Mouse (Mus musculus) heart, postnatal 0 days (tissue): Measurements from ENCODE around the gene Vmn1r198. TPM values are rescaled to one million over a fixed set of nuclear protein-coding genes. Genes with fewer than 3 reads are reported as not detected.
"Not testable (repeated sequence)": the region's sequence is repeated elsewhere in the genome, so short reads cannot be mapped to it uniquely, and the experiment has no call there.

Experiments
- ATAC-seq: fragments of 200-750 bp; cut with Nextera tagmentation; 2 replicates; pipeline ENCODE4 v1.8.0; 2017; ENCODE audit warnings: low read depth, moderate number of reproducible peaks, moderate library complexity; ENCODE audit not compliant: insufficient read depth
- DNase-seq: peaks from one replicate; pipeline ENCODE4 v3.0.0-alpha.2; 2016; ENCODE audit warnings: low spot score
- H3K27ac ChIP-seq: fragments of 300-500 bp; sonication (generic); 2 replicates; pipeline ENCODE4 v1.5.1; 2014; ENCODE audit warnings: low read depth, mild to moderate bottlenecking
- H3K27me3 ChIP-seq: fragments of 300-500 bp; sonication (generic); 2 replicates; pipeline ENCODE4 v1.6.1; 2014; ENCODE audit warnings: low read length, mixed read lengths; ENCODE audit not compliant: control insufficient read depth, insufficient read depth
- H3K36me3 ChIP-seq: fragments of 300-500 bp; sonication (generic); replicated peaks from 2 replicates; pipeline ENCODE4 v1.6.1; 2014; ENCODE audit warnings: low read length, mixed read lengths; ENCODE audit not compliant: control insufficient read depth, insufficient read depth
- H3K4me1 ChIP-seq: fragments of 300-500 bp; sonication (generic); 2 replicates; pipeline ENCODE4 v1.6.1; 2014; ENCODE audit warnings: antibody characterized with exemption; ENCODE audit not compliant: control insufficient read depth, insufficient read depth
- H3K4me2 ChIP-seq: fragments of 300-500 bp; sonication (generic); 2 replicates; pipeline ENCODE4 v1.6.1; 2014; ENCODE audit warnings: low read depth, mild to moderate bottlenecking, low read length, moderate library complexity
- H3K4me3 ChIP-seq: fragments of 300-500 bp; sonication (generic); 2 replicates; pipeline ENCODE4 v1.5.1; 2014; ENCODE audit warnings: low read depth, low read length
- H3K9ac ChIP-seq: fragments of 300-500 bp; sonication (generic); replicated peaks from 2 replicates; pipeline ENCODE4 v1.6.1; 2014; ENCODE audit warnings: low read depth, low read length, mixed read lengths
- H3K9me3 ChIP-seq: fragments of 300-500 bp; sonication (generic); replicated peaks from 2 replicates; pipeline ENCODE4 v1.6.1; 2016; ENCODE audit warnings: low read length; ENCODE audit not compliant: control insufficient read depth
- CTCF ChIP-seq: IDR thresholded peaks from 2 replicates; pipeline ENCODE4 v1.5.1; 2016; ENCODE audit warnings: antibody characterized with exemption, control low read depth, low read depth
- EP300 ChIP-seq: IDR thresholded peaks from 2 replicates; pipeline ENCODE4 v1.6.1; 2016; ENCODE audit warnings: antibody characterized with exemption, low read depth
- WGBS: fragments of 180-500 bp; shearing (Covaris S2); extraction: QIAGEN DNeasy Blood & Tissue Kit; methylation state at CpG from one replicate; pipeline ENCODE4 v1.1.7; 2014; 5-methylcytosine and 5-hydroxymethylcytosine counted together
- polyA plus RNA-seq: library from polyadenylated mRNA; unstranded; fragments of >200 nt; fragmentation: Nextera tagmentation; extraction: Ambion mirVana; gene quantifications from 2 replicates; pipeline ENCODE4 v1.2.1, GENCODE M21; 2015
- total RNA-seq: library from RNA; depleted of rRNA; stranded (reverse); fragments of >200 nt; gene quantifications from 2 replicates; pipeline ENCODE4 v1.2.3, GENCODE M21; 2014; ENCODE audit warnings: low replicate concordance; rRNA removed

Gene Vmn1r198
- not detected in 2 replicates for total RNA-seq
- not detected in 2 replicates for polyA plus RNA-seq

DNA sequence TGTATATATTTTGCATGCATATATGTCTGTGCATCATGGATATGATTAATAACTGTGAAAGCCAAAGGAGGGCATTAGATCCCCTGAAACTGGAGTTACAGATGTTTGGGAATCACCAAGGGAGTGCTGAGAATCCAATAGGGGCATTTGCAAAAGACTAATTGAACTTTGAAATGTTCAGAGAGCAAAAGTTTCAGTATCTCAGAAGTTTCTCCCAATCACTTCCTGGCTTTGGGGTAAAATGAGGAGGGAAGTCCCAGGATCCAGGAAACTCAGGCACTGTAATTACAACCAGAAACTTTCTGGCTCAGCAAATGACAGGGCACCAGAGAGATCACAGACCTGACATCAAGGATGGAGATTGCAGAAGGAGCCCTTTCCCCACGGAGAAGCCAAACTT, at the start of gene Vmn1r198:
Vmn1r198 (plus strand) TSS at position 301 of the 400 bp plus-strand sequence.
- Histone ChIP-seq H3K27me3 (no peaks in the 10 kb centered on the region), H3K4me3 (no peak within 1 kb of the TSS), H3K4me2 (no peak within 1 kb of the TSS), H3K36me3 (no peaks in the 10 kb centered on the region), H3K9me3 (no peaks in the 10 kb centered on the region), H3K4me1 (no peaks in the 10 kb centered on the region), H3K9ac (no peak within 1 kb of the TSS), H3K27ac (no peak within 1 kb of the TSS)
- WGBS, result 31% methylated on average over 1 of the region's 1 CpGs
- TF ChIP-seq EP300, result no peak
- no peak for TF ChIP-seq CTCF
- ATAC-seq, result no peak
- DNase-seq, result no peak

DNA sequence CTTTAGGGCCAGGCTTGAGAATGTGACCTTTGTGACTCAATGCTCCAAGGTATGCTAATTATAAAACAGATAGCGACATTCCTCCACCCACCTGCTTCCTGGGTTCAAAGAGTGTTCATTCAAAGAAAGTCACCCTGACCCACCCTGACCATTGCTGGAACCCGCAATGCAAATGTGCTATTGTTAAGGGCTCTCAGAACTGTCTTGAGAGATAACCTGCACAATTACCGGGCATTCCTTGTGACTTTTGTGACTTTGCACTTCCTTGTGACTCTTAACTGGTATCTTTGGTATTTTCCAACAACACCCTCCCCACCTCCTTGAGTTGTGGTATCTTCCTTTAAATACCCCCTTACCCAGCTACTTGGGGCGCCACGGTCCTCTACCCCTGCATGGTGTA, 42.1 kb upstream of the Vmn1r198 start:
- not testable (repeated sequence) for H3K4me1 ChIP-seq, DNase-seq, H3K9ac ChIP-seq, H3K9me3 ChIP-seq, H3K36me3 ChIP-seq, H3K27me3 ChIP-seq, H3K4me3 ChIP-seq, ATAC-seq, H3K4me2 ChIP-seq, H3K27ac ChIP-seq
- WGBS, result 75% methylated on average over 5 of the region's 5 CpGs

DNA sequence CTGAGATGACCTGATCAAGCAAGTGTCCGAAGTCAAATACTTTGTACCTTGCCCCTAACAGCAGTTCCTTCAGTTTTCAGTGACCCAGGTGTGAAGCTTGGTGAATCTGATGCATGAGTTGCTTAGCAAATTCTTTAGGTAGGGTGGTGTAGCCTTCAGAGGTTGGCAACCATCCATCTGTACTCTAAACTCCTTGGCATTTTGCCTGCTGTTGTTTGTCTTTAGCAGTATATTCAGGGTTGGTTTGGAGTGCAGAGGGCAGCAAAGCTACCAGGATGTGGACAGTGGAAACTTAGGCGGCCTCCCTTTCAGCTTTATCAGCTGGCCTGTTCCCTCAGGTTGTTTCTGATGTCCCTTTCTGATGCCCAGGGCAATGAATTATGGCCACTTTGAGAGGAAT, 34.8 kb upstream of the Vmn1r198 start:
- Histone ChIP-seq H3K27ac (no peak overlapping the region), H3K36me3 (no peaks in the 10 kb centered on the region), H3K9me3 (no peaks in the 10 kb centered on the region), H3K9ac (no peak overlapping the region), H3K4me2 (no peak overlapping the region), H3K27me3 (no peaks in the 10 kb centered on the region), H3K4me1 (no peaks in the 10 kb centered on the region), H3K4me3 (no peak overlapping the region)
- TF ChIP-seq EP300 (no peak), CTCF (no peak)
- 57% methylated on average over 2 of the region's 2 CpGs for WGBS
- ATAC-seq, result no peak
- DNase-seq, result no peak

DNA sequence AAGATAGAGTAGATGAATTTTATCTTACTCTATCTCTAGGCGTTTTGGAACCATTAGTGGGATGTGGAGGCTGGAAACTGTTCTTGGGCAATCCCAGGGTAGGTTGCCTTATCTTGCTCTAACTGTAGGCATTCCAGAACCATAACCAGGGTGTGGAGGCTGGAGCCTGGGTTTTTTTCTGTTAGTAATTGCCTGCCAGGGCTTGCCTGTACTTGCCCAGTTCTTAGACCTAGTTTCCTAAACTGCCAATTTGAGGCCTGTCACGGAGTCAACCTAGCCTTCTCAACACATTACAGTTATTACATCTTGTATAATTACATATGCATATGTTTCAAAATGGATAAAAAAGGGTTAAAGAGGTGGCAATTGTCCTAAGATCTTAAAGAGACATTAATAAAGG, 32.8 kb upstream of the Vmn1r198 start:
- Histone ChIP-seq H3K27ac (no peak overlapping the region), H3K4me3 (no peak overlapping the region), H3K9ac (no peak overlapping the region), H3K9me3 (no peaks in the 10 kb centered on the region), H3K4me2 (no peak overlapping the region), H3K27me3 (no peaks in the 10 kb centered on the region), H3K4me1 (no peaks in the 10 kb centered on the region), H3K36me3 (no peaks in the 10 kb centered on the region)
- TF ChIP-seq EP300, result no peak
- no peak for TF ChIP-seq CTCF
- ATAC-seq (no peak), DNase-seq (no peak)
- 67% methylated on average over 2 of the region's 2 CpGs for WGBS

DNA sequence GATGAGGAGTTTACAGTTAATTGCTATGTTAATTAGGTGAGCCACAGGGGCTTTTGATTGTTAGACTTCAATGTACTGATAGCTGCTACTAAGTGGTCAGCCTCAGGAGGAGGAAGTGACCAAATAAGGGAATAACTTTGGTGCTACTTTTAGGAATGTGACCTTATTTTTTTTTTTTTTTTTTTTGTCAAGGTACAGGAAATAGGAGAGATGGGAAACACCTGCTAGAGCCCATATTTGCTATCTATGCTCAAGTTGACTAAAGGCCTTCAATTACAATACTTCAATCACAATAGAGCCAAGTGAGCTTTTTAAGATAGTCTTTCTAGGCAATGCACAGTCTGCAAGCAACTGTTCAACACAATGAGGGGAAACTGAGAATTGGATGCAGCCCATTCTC, 30.1 kb upstream of the Vmn1r198 start:
- ATAC-seq (no peak), DNase-seq (no peak)
- Histone ChIP-seq H3K4me2 (no peak overlapping the region), H3K9ac (no peak overlapping the region), H3K4me3 (no peak overlapping the region), H3K27me3 (no peaks in the 10 kb centered on the region), H3K36me3 (no peaks in the 10 kb centered on the region), H3K9me3 (no peaks in the 10 kb centered on the region), H3K27ac (no peak overlapping the region), H3K4me1 (no peaks in the 10 kb centered on the region)
- TF ChIP-seq CTCF (no peak), EP300 (no peak)

DNA sequence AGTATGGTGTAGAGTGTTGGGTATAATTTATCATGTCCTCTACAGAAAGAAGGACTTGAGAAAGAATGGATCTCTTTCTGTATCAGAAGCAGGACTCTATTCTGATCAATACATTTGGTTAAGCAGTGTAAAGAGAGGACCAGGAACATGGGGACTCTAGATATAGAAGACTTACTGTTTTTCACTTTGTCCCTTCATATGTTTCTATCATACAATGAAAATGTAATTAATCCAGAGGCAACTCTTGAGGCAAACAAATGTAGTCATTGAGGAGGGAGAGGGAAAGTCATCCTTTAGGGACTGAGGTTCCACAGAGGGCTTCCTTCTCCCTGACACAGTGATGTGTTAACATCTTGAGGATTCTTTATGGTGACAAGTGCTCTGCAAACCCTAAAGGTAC, 25.9 kb upstream of the Vmn1r198 start, which contains the start of gene Vmn1r197:
Vmn1r197 (plus strand) TSS at position 301 of the 400 bp plus-strand sequence.
- ATAC-seq (no peak), DNase-seq (no peak)
- no peak for TF ChIP-seq EP300
- TF ChIP-seq CTCF, result no peak
- H3K36me3 ChIP-seq, result no peaks in the 10 kb centered on the region
- H3K4me2 ChIP-seq, result no peak within 1 kb of the TSS
- no peaks in the 10 kb centered on the region for H3K9me3 ChIP-seq
- no peak within 1 kb of the TSS for H3K9ac ChIP-seq
- no peak within 1 kb of the TSS for H3K27ac ChIP-seq
- no peaks in the 10 kb centered on the region for H3K27me3 ChIP-seq
- H3K4me1 ChIP-seq, result no peaks in the 10 kb centered on the region
- H3K4me3 ChIP-seq, result no peak within 1 kb of the TSS
